Mouse (Mus musculus) hindbrain, embryonic 15.5 days (tissue): ENCODE measurements around the gene Col1a1. TPM values are rescaled to one million over a fixed set of nuclear protein-coding genes. Genes with fewer than 3 reads are reported as not detected.

Experiments
- ATAC-seq: fragments of 200-750 bp; cut with Nextera tagmentation; 2 replicates; pipeline ENCODE4 v1.8.0; 2017; ENCODE audit warnings: low read depth, moderate number of reproducible peaks, moderate TSS enrichment; ENCODE audit not compliant: low FRiP score
- H3K27ac ChIP-seq: fragments of 300-500 bp; sonication (generic); replicated peaks from 2 replicates; pipeline ENCODE4 v1.5.1; 2015; ENCODE audit warnings: mild to moderate bottlenecking, inconsistent platforms
- H3K27me3 ChIP-seq: fragments of 300-500 bp; sonication (generic); 2 replicates; pipeline ENCODE4 v1.6.1; 2015; ENCODE audit warnings: control low read depth, inconsistent platforms
- H3K36me3 ChIP-seq: fragments of 300-500 bp; sonication (generic); 2 replicates; pipeline ENCODE4 v1.6.1; 2015; ENCODE audit warnings: control low read depth, inconsistent platforms
- H3K4me1 ChIP-seq: fragments of 300-500 bp; sonication (generic); replicated peaks from 2 replicates; pipeline ENCODE4 v1.6.1; 2015; ENCODE audit warnings: control low read depth, inconsistent platforms
- H3K4me2 ChIP-seq: fragments of 300-500 bp; sonication (generic); 2 replicates; pipeline ENCODE4 v1.6.1; 2015; ENCODE audit warnings: moderate library complexity, mild to moderate bottlenecking, inconsistent platforms
- H3K4me3 ChIP-seq: fragments of 300-500 bp; sonication (generic); 2 replicates; pipeline ENCODE4 v1.5.1; 2015; ENCODE audit warnings: mild to moderate bottlenecking, inconsistent platforms
- H3K9ac ChIP-seq: fragments of 300-500 bp; sonication (generic); 2 replicates; pipeline ENCODE4 v1.6.1; 2015; ENCODE audit warnings: inconsistent platforms
- H3K9me3 ChIP-seq: fragments of 300-500 bp; sonication (generic); 2 replicates; pipeline ENCODE4 v1.6.1; 2016; ENCODE audit warnings: control low read depth, inconsistent platforms
- WGBS: fragments of 180-500 bp; shearing (Covaris S2); methylation state at CpG from one replicate; pipeline ENCODE4 v1.1.7; 2015; 5-methylcytosine and 5-hydroxymethylcytosine counted together
- polyA plus RNA-seq: library from polyadenylated mRNA; unstranded; fragments of >200 nt; fragmentation: Nextera tagmentation; extraction: Ambion mirVana; gene quantifications from 2 replicates; pipeline ENCODE4 v1.2.1, GENCODE M21; 2015

Gene Col1a1
- polyA plus RNA-seq, 1 experiment from 2014 or later, result 120 TPM

DNA sequence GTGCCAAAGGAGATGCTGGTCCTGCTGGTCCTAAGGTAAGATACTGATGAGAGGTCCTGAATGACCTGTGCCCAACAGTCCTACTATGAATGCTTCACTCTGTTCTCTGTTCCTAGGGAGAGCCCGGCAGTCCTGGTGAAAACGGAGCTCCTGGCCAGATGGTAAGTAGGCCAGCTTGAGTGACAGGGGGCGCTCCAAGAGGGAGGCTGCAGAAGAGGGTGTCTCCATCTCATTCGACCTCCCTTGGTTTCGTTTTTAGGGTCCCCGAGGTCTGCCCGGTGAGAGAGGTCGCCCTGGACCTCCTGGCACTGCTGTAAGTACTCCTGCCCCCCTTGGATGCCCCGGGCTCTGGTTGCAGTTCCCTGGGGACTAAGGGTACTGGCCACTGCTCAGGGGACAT lies 5.1 kb downstream of the Col1a1 start:
- Histone ChIP-seq H3K27ac (no peak overlapping the region), H3K9ac (no peak overlapping the region), H3K4me2 (no peak overlapping the region), H3K36me3 (no peaks in the 10 kb centered on the region), H3K4me1 (peaks cover 16% of the 10 kb centered on the region), H3K4me3 (no peak overlapping the region), H3K9me3 (no peaks in the 10 kb centered on the region), H3K27me3 (peaks cover 37% of the 10 kb centered on the region)
- WGBS, result 43% methylated on average over 9 of the region's 9 CpGs
- ATAC-seq, result no peak

- H3K9me3 ChIP-seq, result no peaks in the 10 kb centered on the region
- H3K4me1 ChIP-seq, result peaks cover 13% of the 10 kb centered on the region
- H3K4me3 ChIP-seq, result no peak overlapping the region
- no peak overlapping the region for H3K4me2 ChIP-seq
- no peak for ATAC-seq
- 86% methylated on average over 8 of the region's 8 CpGs for WGBS
- H3K9ac ChIP-seq, result no peak overlapping the region
- no peak overlapping the region for H3K27ac ChIP-seq
- no peaks in the 10 kb centered on the region for H3K36me3 ChIP-seq
- peaks cover 31% of the 10 kb centered on the region for H3K27me3 ChIP-seq
Observed at GRCm38 (mm10) chr11:94941776-94942175, 5.8 kb downstream of the Col1a1 start.

DNA sequence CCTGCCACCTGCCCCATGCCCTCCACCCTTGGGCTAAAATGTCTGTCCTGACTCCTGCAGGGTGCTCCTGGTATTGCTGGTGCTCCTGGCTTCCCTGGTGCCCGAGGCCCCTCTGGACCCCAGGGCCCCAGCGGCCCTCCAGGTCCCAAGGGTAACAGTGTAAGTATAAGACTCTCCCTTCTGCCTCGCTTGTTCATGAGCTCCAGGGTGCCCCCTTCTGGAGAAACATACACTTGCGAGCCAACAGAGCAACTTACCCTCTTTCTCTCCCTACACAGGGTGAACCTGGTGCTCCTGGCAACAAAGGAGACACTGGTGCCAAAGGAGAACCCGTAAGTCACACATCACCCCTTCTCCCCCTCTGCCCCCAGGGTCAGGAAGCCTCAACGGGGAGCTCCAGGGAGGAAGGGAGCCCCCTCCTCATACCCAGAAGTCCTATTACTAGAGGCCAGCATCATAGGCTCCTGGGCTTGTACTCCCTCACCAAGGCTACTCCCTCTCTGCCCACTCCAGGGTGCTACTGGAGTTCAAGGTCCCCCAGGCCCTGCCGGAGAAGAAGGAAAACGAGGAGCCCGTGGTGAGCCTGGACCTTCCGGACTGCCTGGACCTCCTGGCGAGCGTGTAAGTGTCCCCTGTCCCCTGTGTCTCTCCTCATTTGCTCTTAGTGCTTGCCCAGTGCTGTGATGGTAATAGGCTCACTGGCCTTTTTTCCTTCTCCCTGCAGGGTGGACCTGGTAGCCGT lies 6.4 kb downstream of the Col1a1 start:
- Histone ChIP-seq H3K4me2 (no peak overlapping the region), H3K27ac (no peak overlapping the region), H3K27me3 (peaks cover 26% of the 10 kb centered on the region), H3K9me3 (no peaks in the 10 kb centered on the region), H3K9ac (no peak overlapping the region), H3K4me1 (peaks cover 8% of the 10 kb centered on the region), H3K36me3 (no peaks in the 10 kb centered on the region), H3K4me3 (no peak overlapping the region)
- WGBS, result 51% methylated on average over 13 of the region's 13 CpGs
- no peak for ATAC-seq

DNA sequence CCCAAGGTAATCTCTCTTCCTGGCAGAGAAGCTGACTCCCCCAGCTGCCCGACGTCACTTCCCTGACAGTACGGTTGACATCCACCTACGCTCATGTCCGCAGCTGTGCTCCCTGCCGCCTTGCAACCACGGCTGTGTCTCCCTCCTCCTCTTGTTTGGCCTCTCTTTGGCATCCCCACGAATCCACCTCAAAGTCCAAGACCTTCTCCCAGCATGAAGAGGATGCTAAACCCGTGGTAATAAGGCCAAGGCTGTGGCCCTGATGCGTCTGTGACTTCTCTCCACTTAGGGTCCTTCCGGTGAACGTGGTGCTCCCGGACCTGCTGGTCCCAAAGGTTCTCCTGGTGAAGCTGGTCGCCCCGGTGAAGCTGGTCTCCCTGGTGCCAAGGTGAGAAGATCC lies 7.0 kb downstream of the Col1a1 start:
- WGBS, result 84% methylated on average over 15 of the region's 15 CpGs
- no peak overlapping the region for H3K9ac ChIP-seq
- H3K27ac ChIP-seq, result no peak overlapping the region
- peaks cover 20% of the 10 kb centered on the region for H3K27me3 ChIP-seq
- H3K4me2 ChIP-seq, result no peak overlapping the region
- no peaks in the 10 kb centered on the region for H3K36me3 ChIP-seq
- ATAC-seq, result no peak
- no peaks in the 10 kb centered on the region for H3K9me3 ChIP-seq
- H3K4me3 ChIP-seq, result no peak overlapping the region
- 0 out of 2 replicates have a peak, but pooled peaks cover 2% of the 10 kb centered on the region for H3K4me1 ChIP-seq

- 24% methylated on average over 8 of the region's 8 CpGs for WGBS
Observed at GRCm38 (mm10) chr11:94944295-94944694, 8.3 kb downstream of the Col1a1 start.

DNA sequence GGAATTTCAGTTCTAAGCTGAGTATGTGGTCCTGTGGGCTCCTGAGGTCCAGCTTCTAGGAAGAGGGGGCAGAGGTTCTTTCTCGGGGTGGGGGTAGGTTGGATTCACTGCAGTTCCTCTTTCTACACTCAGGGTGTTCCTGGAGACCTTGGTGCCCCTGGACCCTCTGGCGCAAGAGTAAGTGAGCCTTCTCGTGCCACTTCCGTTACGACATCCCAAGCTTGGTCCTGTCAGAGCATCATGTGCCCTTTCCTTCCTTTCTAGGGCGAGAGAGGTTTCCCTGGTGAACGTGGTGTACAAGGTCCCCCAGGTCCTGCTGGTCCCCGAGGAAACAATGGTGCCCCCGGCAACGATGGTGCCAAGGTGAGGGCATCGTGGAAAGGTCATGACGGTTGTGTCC lies 9.2 kb downstream of the Col1a1 start:
- Histone ChIP-seq H3K4me1 (no peaks in the 10 kb centered on the region), H3K27ac (no peak overlapping the region), H3K4me3 (no peak overlapping the region), H3K9me3 (no peaks in the 10 kb centered on the region), H3K27me3 (0 out of 2 replicates have a peak, but pooled peaks cover 4% of the 10 kb centered on the region), H3K4me2 (no peak overlapping the region), H3K36me3 (no peaks in the 10 kb centered on the region), H3K9ac (no peak overlapping the region)
- 87% methylated on average over 12 of the region's 12 CpGs for WGBS
- no peak for ATAC-seq

More at GRCm38 (mm10) chr11:94944295-94944694, 8.3 kb downstream of the Col1a1 start:
- no peak for ATAC-seq
- Histone ChIP-seq H3K4me1 (no peaks in the 10 kb centered on the region), H3K4me2 (no peak overlapping the region), H3K27ac (no peak overlapping the region), H3K36me3 (no peaks in the 10 kb centered on the region), H3K9ac (no peak overlapping the region), H3K4me3 (no peak overlapping the region), H3K27me3 (peaks cover 8% of the 10 kb centered on the region; the same call in 1 of the 2 replicates), H3K9me3 (no peaks in the 10 kb centered on the region)

DNA sequence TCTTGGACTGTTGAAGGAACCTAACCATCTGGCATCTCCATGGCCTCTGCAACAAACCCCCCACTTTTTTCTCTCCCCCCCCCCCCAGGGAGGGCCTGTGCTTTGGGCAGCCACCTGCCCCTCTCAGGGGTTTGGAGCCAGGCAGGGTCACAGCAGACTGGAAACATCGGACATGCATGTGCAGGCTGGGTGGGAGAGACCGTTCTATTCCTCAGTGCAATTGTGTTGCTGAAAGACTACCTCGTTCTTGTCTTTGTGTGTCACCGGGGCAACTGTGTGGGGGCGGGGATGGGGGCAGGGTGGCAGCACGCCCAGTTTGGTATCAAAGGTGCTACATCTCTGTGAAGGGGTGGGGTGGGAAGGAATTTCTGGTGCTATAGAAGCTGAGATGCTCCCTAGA lies 16.1 kb downstream of the Col1a1 start:
- Histone ChIP-seq H3K27ac (no peak overlapping the region), H3K27me3 (no peaks in the 10 kb centered on the region), H3K36me3 (no peaks in the 10 kb centered on the region), H3K4me1 (peaks cover 6% of the 10 kb centered on the region; the same call in 1 of the 2 replicates), H3K4me3 (no peak overlapping the region), H3K9me3 (no peaks in the 10 kb centered on the region), H3K9ac (no peak overlapping the region), H3K4me2 (no peak overlapping the region)
- no peak for ATAC-seq
- 3% methylated on average over 6 of the region's 6 CpGs for WGBS

DNA sequence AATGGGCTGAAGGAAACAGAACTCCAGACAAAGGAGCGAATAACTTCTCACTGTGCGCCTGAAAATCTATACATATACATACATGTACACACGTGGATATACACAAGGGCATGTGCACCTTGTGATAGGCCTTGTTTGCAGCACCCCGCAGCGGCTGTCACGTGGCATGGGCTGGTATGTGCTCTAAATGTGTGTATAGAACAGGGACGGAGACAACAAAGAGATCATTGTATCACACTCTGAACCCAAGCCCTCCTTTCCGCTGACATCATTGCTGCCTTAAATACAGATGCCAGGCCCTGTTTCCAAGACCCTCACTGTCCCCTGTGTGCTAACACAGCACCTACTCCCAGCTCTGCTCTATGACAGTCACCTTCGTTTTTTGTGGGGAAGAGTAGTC lies 19.1 kb downstream of the Col1a1 start:
- H3K36me3 ChIP-seq, result no peaks in the 10 kb centered on the region
- no peak overlapping the region for H3K4me3 ChIP-seq
- no peaks in the 10 kb centered on the region for H3K27me3 ChIP-seq
- H3K9me3 ChIP-seq, result no peaks in the 10 kb centered on the region
- no peak overlapping the region for H3K9ac ChIP-seq
- H3K4me2 ChIP-seq, result no peak overlapping the region
- no peak overlapping the region for H3K27ac ChIP-seq
- 68% methylated on average over 9 of the region's 9 CpGs for WGBS
- no peak for ATAC-seq
- peaks cover 15% of the 10 kb centered on the region; the same call in 1 of the 2 replicates for H3K4me1 ChIP-seq

DNA sequence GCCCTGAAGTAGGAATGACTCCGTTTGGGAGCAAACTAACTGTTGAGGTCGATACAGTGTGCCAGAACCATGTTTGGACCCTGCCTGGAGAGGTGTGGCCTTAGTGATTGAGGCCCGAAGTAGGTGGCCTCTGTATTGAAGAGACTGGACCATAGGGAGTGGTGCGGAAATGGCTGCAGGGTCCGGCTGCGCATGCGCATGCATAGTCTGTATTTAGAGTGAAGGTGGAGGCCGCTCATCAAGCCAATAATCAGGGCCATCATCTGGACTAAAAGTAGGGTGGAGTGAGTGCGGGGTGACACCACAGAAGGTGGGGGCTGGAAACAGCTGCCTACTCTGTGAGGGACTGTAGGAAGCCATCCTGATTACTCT lies 21.7 kb downstream of the Col1a1 start:
- no peak overlapping the region for H3K4me3 ChIP-seq
- no peaks in the 10 kb centered on the region for H3K27me3 ChIP-seq
- 89% methylated on average over 9 of the region's 9 CpGs for WGBS
- H3K9ac ChIP-seq, result no peak overlapping the region
- H3K36me3 ChIP-seq, result no peaks in the 10 kb centered on the region
- no peaks in the 10 kb centered on the region for H3K9me3 ChIP-seq
- H3K27ac ChIP-seq, result peak overlapping the region; percentile 58
- H3K4me1 ChIP-seq, result 0 out of 2 replicates have a peak, but pooled peaks cover 9% of the 10 kb centered on the region
- ATAC-seq, result no peak
- no peak overlapping the region for H3K4me2 ChIP-seq

GRCm38 (mm10) chr11:94958065-94958858 lies 22.2 kb downstream of the Col1a1 start:
- no peaks in the 10 kb centered on the region for H3K27me3 ChIP-seq
- no peak overlapping the region for H3K9ac ChIP-seq
- WGBS, result 25% methylated on average over 8 of the region's 8 CpGs
- no peaks in the 10 kb centered on the region for H3K36me3 ChIP-seq
- no peaks in the 10 kb centered on the region for H3K9me3 ChIP-seq
- H3K27ac ChIP-seq, result peak overlapping the region; percentile 58
- H3K4me2 ChIP-seq, result peak overlapping the region; percentile 15; the same call in 1 of the 2 replicates
- H3K4me3 ChIP-seq, result no peak overlapping the region
- ATAC-seq, result peak; percentile 81
- H3K4me1 ChIP-seq, result 0 out of 2 replicates have a peak, but pooled peaks cover 9% of the 10 kb centered on the region

DNA sequence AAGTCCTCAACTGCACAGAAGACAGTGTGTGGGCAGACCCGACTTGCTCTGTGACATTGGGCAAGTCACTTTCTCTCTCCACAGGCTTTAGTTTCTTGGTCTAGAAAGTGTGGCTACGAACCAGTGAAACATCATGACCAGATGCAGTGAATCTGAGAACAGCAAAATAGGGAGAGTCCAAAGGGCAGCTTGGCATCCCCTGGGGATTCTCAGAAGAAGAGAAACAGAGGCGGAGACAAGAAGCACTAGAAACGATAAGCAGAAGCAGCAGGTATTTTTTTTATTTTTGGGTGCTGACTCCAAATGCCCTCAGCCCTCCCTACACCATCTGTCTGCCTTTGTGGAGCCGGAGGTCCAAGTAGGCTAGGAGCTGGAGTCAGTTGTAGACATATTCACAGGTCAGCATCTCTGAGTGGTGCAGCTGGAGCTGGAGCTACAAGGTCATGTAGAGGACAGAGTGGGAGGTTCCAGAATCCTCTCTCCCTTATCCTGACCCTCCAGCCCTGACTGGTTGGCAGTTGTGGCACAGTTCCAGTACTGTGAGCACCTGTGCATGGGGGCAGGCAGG lies 26.6 kb downstream of the Col1a1 start:
- no peaks in the 10 kb centered on the region for H3K36me3 ChIP-seq
- H3K4me1 ChIP-seq, result 0 out of 2 replicates have a peak, but pooled peaks cover 9% of the 10 kb centered on the region
- WGBS, result 77% methylated on average over 5 of the region's 5 CpGs
- H3K9me3 ChIP-seq, result no peaks in the 10 kb centered on the region
- no peak overlapping the region for H3K4me2 ChIP-seq
- ATAC-seq, result no peak
- no peaks in the 10 kb centered on the region for H3K27me3 ChIP-seq
- H3K9ac ChIP-seq, result no peak overlapping the region
- H3K4me3 ChIP-seq, result no peak overlapping the region
- no peak overlapping the region for H3K27ac ChIP-seq

DNA sequence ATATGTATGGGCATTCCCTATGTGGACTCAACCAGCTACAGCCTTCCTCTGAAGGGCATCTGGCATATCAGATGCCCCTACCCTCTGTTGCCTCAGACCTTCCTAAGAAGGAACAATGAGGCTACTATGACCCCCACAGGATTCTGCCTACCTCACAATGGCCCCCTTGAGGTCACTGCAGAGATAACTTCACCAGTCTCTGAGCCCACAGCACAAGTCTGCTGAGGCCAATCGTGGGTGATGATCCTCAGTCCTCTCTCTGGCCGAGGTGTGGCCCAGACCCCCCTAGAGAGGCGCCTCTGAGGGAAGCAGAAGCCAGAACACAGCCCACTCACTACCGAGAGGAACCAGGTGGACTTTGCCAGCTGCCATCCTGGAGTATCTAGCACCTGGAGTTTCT lies 31.4 kb downstream of the Col1a1 start, which contains the start of gene Hils1:
Hils1 (plus strand) TSS at position 175 of the 400 bp plus-strand sequence.
- no peak within 1 kb of the TSS for H3K27ac ChIP-seq
- H3K27me3 ChIP-seq, result peaks cover 3% of the 10 kb centered on the region; the same call in 1 of the 2 replicates
- H3K4me1 ChIP-seq, result no peaks in the 10 kb centered on the region
- H3K36me3 ChIP-seq, result no peaks in the 10 kb centered on the region
- no peak within 1 kb of the TSS for H3K4me2 ChIP-seq
- H3K9ac ChIP-seq, result no peak within 1 kb of the TSS
- ATAC-seq, result no peak
- H3K9me3 ChIP-seq, result no peaks in the 10 kb centered on the region
- WGBS, result 48% methylated on average over 4 of the region's 4 CpGs
- no peak within 1 kb of the TSS for H3K4me3 ChIP-seq
